Mouse (Mus musculus): Measurements from ENCODE around the gene Tuft1.

DNA sequence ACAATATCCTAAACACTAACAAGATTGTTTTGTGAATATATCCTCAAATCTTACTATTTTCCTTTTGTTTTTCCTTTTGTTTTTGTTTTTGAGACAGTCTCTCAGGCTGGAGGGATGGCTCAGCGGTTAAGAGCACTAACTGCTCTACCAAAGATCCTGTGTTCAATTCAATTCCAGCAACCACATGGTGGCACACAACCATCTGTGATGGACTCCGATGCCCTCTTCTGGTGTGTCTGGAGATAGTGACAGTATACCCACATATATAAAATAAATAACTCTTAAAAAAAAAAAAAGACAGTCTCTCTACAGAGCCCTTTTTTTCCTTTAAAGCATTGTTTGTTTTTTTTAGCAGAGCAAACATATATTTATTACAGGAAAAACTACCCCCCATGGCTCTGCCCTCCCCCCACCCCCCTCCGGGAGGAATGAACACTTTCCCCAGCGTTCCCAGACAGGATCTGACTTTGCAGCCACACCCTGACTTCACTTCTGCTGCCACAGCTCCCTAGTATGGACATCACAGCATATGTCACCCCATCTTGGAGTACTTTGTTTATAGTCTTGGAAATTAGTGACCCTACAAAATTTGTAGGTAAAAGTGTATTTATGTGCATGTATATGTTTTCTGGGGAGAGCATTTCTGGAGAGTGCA lies 94.2 kb downstream of the Tuft1 start:
- TF ChIP-seq POLR2A (IDR thresholded peaks at IDR 0.05; ENCODE audit: insufficient read depth, low read depth, low read length) (no peak), CTCF (IDR thresholded peaks at IDR 0.05; ENCODE audit: insufficient read depth, low read depth, low read length) (no peak)

All from olfactory bulb, adult 2 months (tissue).